Mouse (Mus musculus): Measurements from ENCODE around the gene Mrpl38.

- TF ChIP-seq CTCF (IDR thresholded peaks at IDR 0.05; ENCODE audit: borderline replicate concordance, insufficient read depth, low read depth, low read length) (no peak), POLR2A (IDR thresholded peaks at IDR 0.05; ENCODE audit: borderline replicate concordance, insufficient read depth, low read length) (no peak)
Observed at GRCm38 (mm10) chr11:116171959-116172358, 33.3 kb upstream of the Mrpl38 start.
